Mouse (Mus musculus) MEL (cell line): ENCODE measurements around the gene Nfia.

Source experiments
- CTCF ChIP-seq, 3 experiments: IDR thresholded peaks in 2 of 3; conservative IDR thresholded peaks in 1 of 3; 2 replicates each; pipeline ENCODE4 v1.5.1; 2011 to 2012; ENCODE audit warnings: low read length in 3 of 3, low read depth in 2 of 3, mild to moderate bottlenecking in 2 of 3, improper control_type of control experiment in 1 of 3, inconsistent platforms in 1 of 3, mixed read lengths in 1 of 3, moderate library complexity in 1 of 3; ENCODE audit not compliant: control insufficient read depth in 1 of 3, insufficient read depth in 1 of 3, poor library complexity in 1 of 3, severe bottlenecking in 1 of 3
- GATA1 ChIP-seq: IDR thresholded peaks from 2 replicates; pipeline ENCODE4 v1.6.1; 2011; ENCODE audit warnings: low read depth, low read length, improper control_type of control experiment
- MEF2A ChIP-seq: IDR thresholded peaks from 2 replicates; pipeline ENCODE4 v1.6.1; 2014; ENCODE audit warnings: low read depth, mild to moderate bottlenecking, inconsistent platforms, low read length, improper control_type of control experiment; ENCODE audit not compliant: poor library complexity, insufficient replicate concordance, severe bottlenecking; ENCODE audit errors: extremely low read depth
- MYC ChIP-seq: IDR thresholded peaks from 2 replicates; pipeline ENCODE4 v1.6.1; 2011; ENCODE audit warnings: low read depth, mild to moderate bottlenecking, low read length, improper control_type of control experiment, moderate library complexity
- POLR2A ChIP-seq, 2 experiments: IDR thresholded peaks; 2 replicates each; pipeline ENCODE4 v1.6.1; 2011 to 2012; ENCODE audit warnings: low read length in 2 of 2, mild to moderate bottlenecking in 2 of 2, control low read depth in 1 of 2, improper control_type of control experiment in 1 of 2, low read depth in 1 of 2, moderate library complexity in 1 of 2; ENCODE audit not compliant: control insufficient read depth in 1 of 2, insufficient read depth in 1 of 2, poor library complexity in 1 of 2
- POLR2AphosphoS2 ChIP-seq: IDR thresholded peaks from 2 replicates; pipeline ENCODE4 v1.6.1; 2011; ENCODE audit warnings: low read length, improper control_type of control experiment
- UBTF ChIP-seq: IDR thresholded peaks from 2 replicates; pipeline ENCODE4 v1.6.1; 2012; ENCODE audit warnings: low read depth, mild to moderate bottlenecking, inconsistent platforms, low read length, improper control_type of control experiment, moderate library complexity, borderline replicate concordance; ENCODE audit not compliant: insufficient read depth
- USF1 ChIP-seq: IDR thresholded peaks from 2 replicates; pipeline ENCODE4 v1.6.1; 2014; ENCODE audit warnings: low read depth, mild to moderate bottlenecking, inconsistent platforms, low read length, improper control_type of control experiment, moderate library complexity

DNA sequence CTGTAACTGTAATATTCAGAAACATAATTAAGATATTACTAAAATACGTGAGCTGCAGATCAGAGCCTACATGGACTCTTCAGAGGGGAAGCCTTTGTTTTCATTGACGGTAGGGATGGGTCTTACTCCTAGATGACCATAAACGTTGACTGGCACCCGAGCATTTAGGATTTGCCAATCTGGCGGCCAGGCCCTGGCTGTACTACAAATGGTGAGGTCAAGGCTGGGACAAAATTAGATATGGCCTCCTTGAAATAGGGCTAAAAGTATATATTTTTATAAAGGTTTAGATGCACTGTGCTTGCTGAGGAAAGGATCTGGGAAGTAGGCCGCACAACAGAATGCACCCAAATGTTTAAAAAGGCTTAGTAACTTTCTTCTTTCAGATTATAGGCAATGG lies 10.0 kb downstream of the Nfia start:
- TF ChIP-seq CTCF (IDR thresholded peaks at IDR 0.05 in 2 of 3, conservative IDR thresholded peaks at IDR 0.05 in 1 of 3; ENCODE audit: control insufficient read depth in 1 of 3, insufficient read depth in 1 of 3, low read depth in 2 of 3, low read length in 3 of 3, poor library complexity in 1 of 3, severe bottlenecking in 1 of 3) (no peak), POLR2A (IDR thresholded peaks at IDR 0.05; ENCODE audit: control insufficient read depth in 1 of 2, insufficient read depth in 1 of 2, low read depth in 1 of 2, low read length in 2 of 2, poor library complexity in 1 of 2) (no peak), MEF2A (no peak), MYC (no peak), POLR2AphosphoS2 (no peak), UBTF (no peak), USF1 (no peak), GATA1 (no peak)
